Mouse (Mus musculus) spleen, adult 2 months (tissue): ENCODE results near the gene Tarm1.

Experiments
- CTCF ChIP-seq: fragments of 200-500 bp; IDR thresholded peaks from 2 replicates; pipeline ENCODE4 v1.5.1; 2011; ENCODE audit warnings: mild to moderate bottlenecking, inconsistent platforms; ENCODE audit not compliant: insufficient read depth, insufficient read length, insufficient replicate concordance; ENCODE audit errors: extremely low read depth
- POLR2A ChIP-seq: fragments of 200-500 bp; IDR thresholded peaks from 2 replicates; pipeline ENCODE4 v1.6.1; 2011; ENCODE audit warnings: low read depth, low read length, inconsistent platforms

- no peak for TF ChIP-seq CTCF
- no peak for TF ChIP-seq POLR2A
These were observed 2.0 kb downstream of the Tarm1 start for GRCm38 (mm10) chr7:3500406-3500805.
